Mouse (Mus musculus) stomach, postnatal 0 days (tissue): Measurements from ENCODE around the gene Rph3a.

Experiments used
- CTCF ChIP-seq: IDR thresholded peaks from 2 replicates; pipeline ENCODE4 v1.5.1; 2016; ENCODE audit warnings: antibody characterized with exemption, low read depth, mild to moderate bottlenecking, moderate library complexity
- EP300 ChIP-seq: optimal IDR thresholded peaks from 2 replicates; pipeline ENCODE3; 2016; ENCODE audit warnings: antibody characterized with exemption

DNA sequence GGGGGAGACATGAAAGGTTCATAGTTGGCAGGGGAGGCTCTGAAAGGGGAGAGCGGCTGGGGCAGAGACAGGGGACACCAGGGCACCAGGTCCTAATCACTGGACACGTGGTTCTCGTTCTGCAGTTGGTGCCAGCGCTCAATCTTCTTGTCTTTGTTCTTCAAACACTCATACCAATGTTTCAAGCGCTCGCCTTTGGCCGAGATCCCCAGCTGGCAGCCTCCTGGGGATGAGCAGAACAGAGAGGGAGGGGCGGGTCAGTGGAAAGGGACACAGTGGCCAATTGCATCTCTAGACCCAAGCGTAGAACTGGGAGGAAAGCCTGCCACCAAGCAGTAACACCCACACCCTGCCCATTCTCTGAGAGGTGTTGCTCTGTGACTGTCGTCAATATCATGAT is 67.8 kb downstream of the Rph3a start:
- no peak for TF ChIP-seq CTCF
- no peak for TF ChIP-seq EP300
